Mouse (Mus musculus) G1E (cell line): ENCODE measurements around the gene Tspan9. TPM values are rescaled to one million over a fixed set of nuclear protein-coding genes. Genes with fewer than 3 reads are reported as not detected.

ENCODE experiments used
- ATAC-seq: 2 replicates; pipeline ENCODE4 v1.8.0; 2016; ENCODE audit warnings: mild to moderate bottlenecking; ENCODE audit not compliant: insufficient number of reproducible peaks, poor library complexity, low FRiP score, severe bottlenecking; ENCODE audit errors: extremely low read depth
- DNase-seq: peaks from one replicate; pipeline ENCODE4 v3.0.0; 2012; ENCODE audit warnings: low spot score
- H3K27me3 ChIP-seq: 2 replicates; pipeline ENCODE4 v1.6.1; 2012; ENCODE audit warnings: mild to moderate bottlenecking, low read length, inconsistent platforms; ENCODE audit not compliant: insufficient read depth
- H3K36me3 ChIP-seq: replicated peaks from 2 replicates; pipeline ENCODE3; 2012; ENCODE audit warnings: mild to moderate bottlenecking, inconsistent platforms
- H3K4me1 ChIP-seq: 2 replicates; pipeline ENCODE4 v1.6.1; 2012; ENCODE audit warnings: low read depth, low read length, inconsistent platforms, mixed read lengths; ENCODE audit not compliant: insufficient read depth
- H3K4me3 ChIP-seq: 2 replicates; pipeline ENCODE4 v1.5.1; 2012; ENCODE audit warnings: low read depth, mild to moderate bottlenecking, inconsistent platforms, low read length, moderate library complexity, mixed read lengths
- H3K9me3 ChIP-seq: replicated peaks from 2 replicates; pipeline ENCODE4 v1.6.1; 2012; ENCODE audit warnings: inconsistent platforms
- CTCF ChIP-seq: IDR thresholded peaks from 2 replicates; pipeline ENCODE4 v1.5.1; 2012; ENCODE audit warnings: low read depth, low read length, inconsistent platforms, mixed read lengths
- GATA1 ChIP-seq: IDR thresholded peaks from 2 replicates; pipeline ENCODE4 v1.6.1; 2012; ENCODE audit warnings: borderline replicate concordance, low read length, inconsistent platforms, mixed read lengths
- GATA2 ChIP-seq: IDR thresholded peaks from 2 replicates; pipeline ENCODE4 v1.6.1; 2012; ENCODE audit warnings: low read depth, low read length, inconsistent platforms, borderline replicate concordance
- POLR2AphosphoS5 ChIP-seq: IDR thresholded peaks from 2 replicates; pipeline ENCODE4 v1.6.1; 2012; ENCODE audit warnings: low read depth, low read length, inconsistent platforms; ENCODE audit not compliant: insufficient replicate concordance
- TAL1 ChIP-seq: conservative IDR thresholded peaks from 2 replicates; pipeline ENCODE4 v1.6.1; 2012; ENCODE audit warnings: low read depth, low read length, inconsistent platforms, mixed read lengths
- polyA plus RNA-seq: library from polyadenylated mRNA; stranded (reverse); fragments of >175 nt; gene quantifications from 2 replicates; pipeline ENCODE4 v1.2.3, GENCODE M21; 2012
- total RNA-seq, 2 experiments: library from RNA; stranded (forward) in 1 of 2; stranded (reverse) in 1 of 2; fragments of 200-1000 nt in 1 of 2; fragments of >200 nt in 1 of 2; fragmentation: Nextera tagmentation in 1 of 2; gene quantifications; 2 replicates each; pipeline ENCODE4 v1.2.3; 2014 to 2017

Tspan9 gene
- total and polyA plus RNA-seq, 3 experiments = 0.16 TPM; not detected in 2

- H3K4me3 ChIP-seq = no peak overlapping the region
- TF ChIP-seq CTCF (no peak), GATA2 (no peak), TAL1 (no peak), GATA1 (no peak), POLR2AphosphoS5 (no peak)
- DNase-seq = no peak
- no peaks in the 10 kb centered on the region for H3K27me3 ChIP-seq
- H3K9me3 ChIP-seq = peaks cover 51% of the 10 kb centered on the region
- H3K4me1 ChIP-seq = no peaks in the 10 kb centered on the region
- H3K36me3 ChIP-seq = no peaks in the 10 kb centered on the region
- no peak for ATAC-seq
These were observed 12.5 kb upstream of the Tspan9 start for GRCm38 (mm10) chr6:128155935-128156334.

- TF ChIP-seq POLR2AphosphoS5 = no peak
- Histone ChIP-seq H3K4me3 (no peak overlapping the region), H3K27me3 (no peaks in the 10 kb centered on the region), H3K4me1 (no peaks in the 10 kb centered on the region), H3K36me3 (no peaks in the 10 kb centered on the region), H3K9me3 (peaks cover 64% of the 10 kb centered on the region)
- ATAC-seq (no peak), DNase-seq (no peak)
These were observed 2.4 kb upstream of the Tspan9 start for GRCm38 (mm10) chr6:128145765-128146164.

- no peaks in the 10 kb centered on the region for H3K4me1 ChIP-seq
- DNase-seq = no peak
- no peak for ATAC-seq
- peaks cover 73% of the 10 kb centered on the region for H3K9me3 ChIP-seq
- no peak overlapping the region; the same call in 1 of the 2 replicates for H3K4me3 ChIP-seq
- H3K36me3 ChIP-seq = no peaks in the 10 kb centered on the region
- no peaks in the 10 kb centered on the region for H3K27me3 ChIP-seq
- TF ChIP-seq CTCF = no peak
- no peak for TF ChIP-seq POLR2AphosphoS5
- no peak for TF ChIP-seq GATA2
- TF ChIP-seq TAL1 = no peak
- no peak for TF ChIP-seq GATA1
These were observed 770 bp downstream of the Tspan9 start for GRCm38 (mm10) chr6:128142369-128143278.

GRCm38 (mm10) chr6:128140724-128141123, 2.7 kb downstream of the Tspan9 start:
- no peak for TF ChIP-seq GATA1
- H3K4me3 ChIP-seq = no peak overlapping the region
- H3K36me3 ChIP-seq = no peaks in the 10 kb centered on the region
- peaks cover 78% of the 10 kb centered on the region for H3K9me3 ChIP-seq
- DNase-seq (no peak), ATAC-seq (no peak)
- H3K27me3 ChIP-seq = no peaks in the 10 kb centered on the region
- H3K4me1 ChIP-seq = no peaks in the 10 kb centered on the region

- ATAC-seq (no peak), DNase-seq (no peak)
- TF ChIP-seq TAL1 = no peak
- TF ChIP-seq POLR2AphosphoS5 = no peak
- TF ChIP-seq GATA1 = no peak
- TF ChIP-seq GATA2 = no peak
- TF ChIP-seq CTCF = no peak
- Histone ChIP-seq H3K4me3 (no peak overlapping the region), H3K9me3 (peaks cover 76% of the 10 kb centered on the region), H3K27me3 (no peaks in the 10 kb centered on the region), H3K4me1 (no peaks in the 10 kb centered on the region), H3K36me3 (no peaks in the 10 kb centered on the region)
These were observed 5.5 kb downstream of the Tspan9 start for GRCm38 (mm10) chr6:128137855-128138254.

GRCm38 (mm10) chr6:128136654-128137053, 6.7 kb downstream of the Tspan9 start:
- no peaks in the 10 kb centered on the region for H3K36me3 ChIP-seq
- no peaks in the 10 kb centered on the region for H3K27me3 ChIP-seq
- H3K4me1 ChIP-seq = no peaks in the 10 kb centered on the region
- ATAC-seq (no peak), DNase-seq (no peak)
- peaks cover 76% of the 10 kb centered on the region for H3K9me3 ChIP-seq
- TF ChIP-seq GATA1 = no peak
- no peak for TF ChIP-seq CTCF
- TF ChIP-seq GATA2 = no peak
- no peak for TF ChIP-seq POLR2AphosphoS5
- TF ChIP-seq TAL1 = no peak
- no peak overlapping the region for H3K4me3 ChIP-seq

GRCm38 (mm10) chr6:128135459-128135858, 7.9 kb downstream of the Tspan9 start:
- Histone ChIP-seq H3K36me3 (no peaks in the 10 kb centered on the region), H3K4me1 (no peaks in the 10 kb centered on the region), H3K9me3 (peaks cover 79% of the 10 kb centered on the region), H3K27me3 (no peaks in the 10 kb centered on the region), H3K4me3 (no peak overlapping the region)
- DNase-seq (no peak), ATAC-seq (no peak)
- TF ChIP-seq GATA2 (no peak), TAL1 (no peak), GATA1 (no peak), CTCF (no peak), POLR2AphosphoS5 (no peak)
